Mouse (Mus musculus): ENCODE results near the gene Hoxa6.
A peak's percentile ranks its signal among the peaks of the same experiment; 100 is the strongest.

The Hoxa6 gene

GRCm38 (mm10) chr6:52203121-52203370 is 5.5 kb downstream of the Hoxa6 start:
- DNase-seq (ENCODE audit: inconsistent age in 2 of 2, low spot score in 1 of 2), result peak in 1 of 2 experiments; percentile 88

- DNase-seq (ENCODE audit: inconsistent age in 2 of 2, low spot score in 1 of 2), result no peak
Observed at GRCm38 (mm10) chr6:52202362-52203120, 6.0 kb downstream of the Hoxa6 start.

GRCm38 (mm10) chr6:52201269-52201668 is 7.3 kb downstream of the Hoxa6 start:
- DNase-seq (ENCODE audit: inconsistent age in 2 of 2, low spot score in 1 of 2), result peak in 1 of 2 experiments; percentile 38

- DNase-seq (ENCODE audit: inconsistent age in 2 of 2, low spot score in 1 of 2), result no peak
Observed at GRCm38 (mm10) chr6:52200751-52201250, 7.7 kb downstream of the Hoxa6 start.

- DNase-seq (ENCODE audit: inconsistent age in 2 of 2, low spot score in 1 of 2), result peak; percentile 39 to 75
Observed at GRCm38 (mm10) chr6:52200073-52200750, 8.3 kb downstream of the Hoxa6 start.

- peak; percentile 73 to 88 for DNase-seq (ENCODE audit: inconsistent age in 2 of 2, low spot score in 1 of 2)
Observed at GRCm38 (mm10) chr6:52197271-52197670, 11.3 kb downstream of the Hoxa6 start.

GRCm38 (mm10) chr6:52196811-52197210 is 11.7 kb downstream of the Hoxa6 start:
- DNase-seq (ENCODE audit: inconsistent age in 2 of 2, low spot score in 1 of 2), result no peak

- no peak for DNase-seq (ENCODE audit: inconsistent age in 2 of 2, low spot score in 1 of 2)
Observed at GRCm38 (mm10) chr6:52194690-52195089, 13.8 kb downstream of the Hoxa6 start.

GRCm38 (mm10) chr6:52191860-52192550 is 16.5 kb downstream of the Hoxa6 start:
- peak; percentile 91 to 96 for DNase-seq (ENCODE audit: inconsistent age in 2 of 2, low spot score in 1 of 2)

- peak; percentile 57 to 77 for DNase-seq (ENCODE audit: inconsistent age in 2 of 2, low spot score in 1 of 2)
Observed at GRCm38 (mm10) chr6:52190906-52191810, 17.4 kb downstream of the Hoxa6 start, which contains the start of gene Hoxa4. TSS of gene Hoxa4 (minus strand) at chr6:52191753.

GRCm38 (mm10) chr6:52190410-52190809 is 18.1 kb downstream of the Hoxa6 start:
- peak; percentile 32 to 68 for DNase-seq (ENCODE audit: inconsistent age in 2 of 2, low spot score in 1 of 2)

- DNase-seq (ENCODE audit: inconsistent age in 2 of 2, low spot score in 1 of 2), result peak in 1 of 2 experiments; percentile 51
Observed at GRCm38 (mm10) chr6:52189909-52190308, 18.6 kb downstream of the Hoxa6 start.

- DNase-seq (ENCODE audit: inconsistent age in 2 of 2, low spot score in 1 of 2), result peak in 1 of 2 experiments; percentile 65
Observed at GRCm38 (mm10) chr6:52189172-52189591, 19.3 kb downstream of the Hoxa6 start.

GRCm38 (mm10) chr6:52186500-52186899 is 22.0 kb downstream of the Hoxa6 start:
- no peak for DNase-seq (ENCODE audit: inconsistent age in 2 of 2, low spot score in 1 of 2)

- DNase-seq (ENCODE audit: inconsistent age in 2 of 2, low spot score in 1 of 2), result no peak
Observed at GRCm38 (mm10) chr6:52185834-52186233, 22.7 kb downstream of the Hoxa6 start.

- peak; percentile 61 to 84 for DNase-seq (ENCODE audit: inconsistent age in 2 of 2, low spot score in 1 of 2)
Observed at GRCm38 (mm10) chr6:52185222-52185621, 23.3 kb downstream of the Hoxa6 start.

GRCm38 (mm10) chr6:52184668-52185067 is 23.9 kb downstream of the Hoxa6 start:
- peak in 1 of 2 experiments; percentile 50 for DNase-seq (ENCODE audit: inconsistent age in 2 of 2, low spot score in 1 of 2)

- DNase-seq (ENCODE audit: inconsistent age in 2 of 2, low spot score in 1 of 2), result no peak
Observed at GRCm38 (mm10) chr6:52183311-52184080, 25.0 kb downstream of the Hoxa6 start.

- no peak for DNase-seq (ENCODE audit: inconsistent age in 2 of 2, low spot score in 1 of 2)
Observed at GRCm38 (mm10) chr6:52182793-52183192, 25.7 kb downstream of the Hoxa6 start.

- no peak for DNase-seq (ENCODE audit: inconsistent age in 2 of 2, low spot score in 1 of 2)
Observed at GRCm38 (mm10) chr6:52182030-52182429, 26.5 kb downstream of the Hoxa6 start.
